Mouse (Mus musculus) right cerebral cortex, postnatal 25 days (tissue): ENCODE measurements around the gene Pxmp4.

Experiments used
- DNase-seq: peaks from one replicate; pipeline ENCODE4 v3.0.0; 2022

Pxmp4 gene

DNA sequence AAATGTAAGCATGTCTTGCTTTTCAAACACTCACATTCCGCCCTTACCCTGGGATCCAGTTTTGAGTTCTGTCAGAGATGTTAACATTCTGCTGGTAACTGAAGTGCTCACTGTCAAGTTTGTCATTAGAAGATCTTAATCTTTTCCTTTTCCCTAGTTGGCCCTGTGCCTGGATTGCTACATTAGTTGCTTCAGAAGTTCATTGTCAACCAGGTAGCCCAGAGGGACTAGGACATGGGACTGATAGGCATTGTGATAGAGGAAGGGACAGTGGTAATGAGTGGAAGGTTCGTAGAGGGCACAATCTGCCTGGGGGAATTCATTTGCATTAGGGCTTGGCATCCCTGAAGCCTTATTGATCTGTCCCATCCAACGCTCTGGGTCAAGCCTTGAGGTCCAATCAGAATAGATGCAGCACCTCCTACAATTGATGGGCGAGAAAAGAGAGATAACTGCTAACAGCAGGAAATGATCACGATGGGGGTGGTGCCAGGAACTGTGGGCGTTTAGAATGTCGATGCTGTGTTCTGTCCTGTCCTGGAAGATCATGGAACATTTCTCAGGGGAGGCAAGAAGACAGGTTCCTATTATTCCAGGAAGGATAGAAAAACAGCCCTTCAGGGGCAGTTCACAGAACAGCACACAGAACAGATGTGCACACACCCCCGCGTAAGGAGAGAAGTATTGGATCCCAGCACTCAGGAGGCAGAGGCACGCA, 5.7 kb upstream of the Pxmp4 start:
- no peak for DNase-seq

DNA sequence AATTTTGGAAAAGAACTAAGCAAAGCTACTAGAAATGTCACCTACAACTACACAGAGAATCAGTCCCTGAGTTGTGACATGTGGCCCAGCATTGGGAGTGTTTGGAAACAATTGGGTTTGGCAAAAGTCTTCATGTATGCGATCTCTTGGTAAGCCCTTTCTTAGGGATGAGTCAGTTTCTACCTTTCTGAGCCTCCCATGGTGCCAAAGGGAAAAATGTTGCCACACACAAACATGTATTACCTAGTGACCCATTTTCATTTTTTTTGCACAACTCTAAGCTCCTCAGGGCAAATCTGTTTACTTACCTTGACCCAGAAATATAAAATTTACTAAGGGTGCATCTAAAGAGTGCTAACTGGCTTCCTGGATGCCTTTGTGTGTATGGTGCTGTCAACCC, 3.5 kb upstream of the Pxmp4 start:
- DNase-seq: no peak

DNA sequence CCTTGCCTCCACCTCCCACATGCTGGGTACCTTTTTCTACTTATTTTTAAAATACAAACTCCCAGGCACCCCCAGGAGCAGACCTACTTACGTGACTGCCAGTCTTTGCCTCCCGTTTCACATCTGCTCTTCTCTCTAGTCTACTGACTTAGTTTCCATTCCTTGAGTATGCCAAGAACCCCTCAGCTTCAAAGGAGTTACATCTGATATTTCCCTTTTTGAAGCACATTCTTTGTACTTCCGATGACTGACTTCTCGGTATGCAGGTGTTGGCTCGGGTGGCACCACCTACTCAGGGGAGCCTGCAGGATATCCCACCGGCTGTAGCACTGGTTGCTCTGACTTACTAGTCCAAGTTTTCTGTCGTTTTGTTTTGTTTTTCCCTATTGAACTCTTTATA, 648 bp upstream of the Pxmp4 start:
- no peak for DNase-seq

DNA sequence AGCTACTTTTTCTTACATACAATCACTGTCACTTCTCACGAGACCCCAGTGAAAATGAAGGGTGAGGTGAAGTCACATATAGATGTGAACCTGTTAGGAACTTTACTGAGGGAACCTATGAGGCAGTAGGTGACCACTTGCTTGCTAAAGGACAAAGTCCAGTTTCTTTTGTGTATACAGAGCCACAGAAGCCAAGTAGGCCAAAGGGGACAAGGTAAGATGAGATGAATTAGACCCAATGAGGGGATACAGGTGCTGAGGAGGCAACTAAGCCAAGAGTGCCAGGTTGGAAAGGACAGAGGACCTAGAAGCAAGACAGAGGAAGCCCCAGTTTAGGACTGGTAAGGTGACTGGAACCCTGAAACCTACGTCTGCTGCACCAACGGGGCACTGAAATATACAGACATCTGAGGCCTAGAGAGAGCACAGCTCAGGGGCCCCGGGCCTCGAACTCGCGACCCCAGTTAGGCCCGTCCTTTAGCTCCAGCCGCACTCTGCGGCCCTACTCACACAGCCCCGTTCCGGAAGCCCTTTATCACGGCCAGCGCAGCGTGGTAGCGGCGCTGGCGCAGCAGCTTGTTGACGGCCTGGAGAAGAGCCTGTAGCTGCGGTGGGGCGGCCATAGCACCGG, 386 bp downstream of the Pxmp4 start:
- no peak for DNase-seq

DNA sequence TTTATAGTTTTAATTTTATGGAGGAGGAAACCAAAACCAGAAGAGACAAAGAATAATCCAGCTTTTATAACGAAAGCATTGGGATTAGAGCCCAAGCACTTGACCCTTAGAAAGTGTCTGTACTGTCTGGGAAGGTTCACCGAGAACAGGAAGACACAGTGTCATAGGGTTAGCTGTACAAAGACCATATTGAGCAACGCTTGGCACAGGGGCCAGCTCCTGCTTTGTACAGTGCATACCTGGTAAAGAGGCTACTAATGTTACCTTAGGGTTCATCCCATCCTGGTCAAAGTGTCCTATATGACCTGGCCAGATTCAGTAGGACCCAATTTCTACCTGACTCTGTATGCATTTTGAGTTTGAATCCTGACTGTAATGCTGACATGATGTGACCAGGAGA, 2.2 kb downstream of the Pxmp4 start:
- no peak for DNase-seq

DNA sequence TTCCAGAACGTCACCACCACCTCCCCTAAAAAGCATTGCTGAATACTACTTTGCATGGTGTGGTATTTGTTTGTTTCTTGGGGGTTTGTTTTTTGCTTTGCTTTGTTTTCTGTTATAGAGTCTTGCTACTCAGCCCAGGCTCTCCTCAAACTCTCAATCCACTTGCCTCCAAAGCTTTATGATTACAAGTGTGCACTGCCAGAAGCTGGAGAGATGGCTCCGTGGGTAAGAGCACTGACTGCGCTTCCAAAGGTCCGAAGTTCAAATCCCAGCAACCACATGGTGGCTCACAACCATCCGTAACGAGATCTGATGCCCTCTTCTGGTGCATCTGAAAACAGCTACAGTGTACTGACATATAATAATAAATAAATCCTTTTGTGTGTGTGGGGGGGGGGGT, 2.9 kb downstream of the Pxmp4 start:
- no peak for DNase-seq

DNA sequence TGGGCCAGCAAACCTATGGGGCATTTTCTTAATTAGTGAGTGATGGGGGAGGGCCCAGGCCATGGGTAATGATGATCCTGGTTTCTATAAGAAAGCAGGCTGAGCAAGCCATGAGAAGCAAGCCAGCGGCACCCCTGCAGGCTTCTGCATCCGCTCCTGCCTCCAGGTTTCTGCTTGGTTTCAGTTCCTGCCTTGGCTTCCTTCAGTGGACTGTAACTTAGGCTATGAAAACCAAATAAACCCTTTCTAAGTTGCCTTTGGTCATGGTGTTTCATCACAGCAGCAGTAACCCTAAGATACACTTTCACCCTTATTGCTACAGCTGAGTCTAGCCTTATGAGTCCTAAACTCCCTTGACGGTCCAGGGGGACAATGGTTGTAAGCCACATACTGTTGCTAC, 6.1 kb downstream of the Pxmp4 start:
- DNase-seq: no peak

DNA sequence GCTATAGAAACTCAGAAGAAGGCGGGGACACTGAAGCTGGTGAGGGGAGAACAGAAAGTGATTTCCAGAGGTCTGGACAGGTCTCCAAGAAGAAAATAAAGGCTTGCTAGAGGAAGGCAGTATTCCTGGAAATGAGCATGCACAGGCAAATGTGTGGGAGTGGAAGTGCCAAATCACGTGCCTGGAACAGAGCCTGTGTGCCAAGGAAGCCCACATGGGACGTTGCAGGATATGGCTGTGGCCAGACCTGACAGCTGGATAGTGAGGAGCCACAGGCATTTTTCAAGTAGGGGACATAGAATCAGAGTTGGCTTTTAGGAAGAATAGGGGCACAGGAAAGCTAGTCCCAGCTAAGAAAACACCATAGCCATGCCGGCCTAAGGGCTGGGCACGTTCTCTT, 7.7 kb downstream of the Pxmp4 start:
- no peak for DNase-seq

DNA sequence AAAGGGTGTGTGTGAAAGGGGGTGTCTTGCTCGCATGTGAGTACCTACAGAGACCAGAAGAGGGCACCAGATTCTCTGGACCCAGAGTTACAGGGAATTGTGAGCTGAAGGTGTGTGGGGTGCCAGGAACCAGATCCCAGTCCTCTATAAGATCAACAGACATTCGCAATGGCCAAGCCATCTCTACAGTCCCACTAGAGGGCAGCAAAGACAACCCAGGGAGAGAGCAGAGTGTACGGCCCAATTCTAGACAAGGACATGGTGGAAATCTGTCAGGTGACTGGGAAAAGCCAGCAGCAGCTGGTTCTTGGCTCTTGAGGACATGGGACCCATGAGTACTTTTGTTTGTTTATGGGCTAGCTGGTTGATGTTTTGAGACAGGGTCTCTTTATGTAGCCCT, 10.5 kb downstream of the Pxmp4 start:
- no peak for DNase-seq

DNA sequence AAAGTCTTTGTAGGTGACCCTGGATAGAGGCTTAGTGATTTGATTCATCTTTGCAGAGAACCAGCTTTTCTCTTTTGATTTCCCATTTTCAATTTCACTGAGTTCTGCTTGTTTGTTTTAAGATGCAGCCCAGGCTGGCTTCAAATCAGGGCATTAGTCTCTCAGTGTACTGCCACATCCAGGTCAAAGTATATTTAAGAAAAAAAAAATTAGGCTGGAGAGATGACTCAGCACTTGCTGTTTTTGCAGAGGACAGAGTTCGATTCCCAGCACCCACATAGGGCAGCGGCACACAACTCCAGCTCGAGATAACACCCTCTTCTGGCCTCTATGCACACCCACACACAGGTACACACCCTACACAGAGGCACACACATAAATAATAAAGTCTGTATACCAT, 12.3 kb downstream of the Pxmp4 start:
- DNase-seq: no peak

DNA sequence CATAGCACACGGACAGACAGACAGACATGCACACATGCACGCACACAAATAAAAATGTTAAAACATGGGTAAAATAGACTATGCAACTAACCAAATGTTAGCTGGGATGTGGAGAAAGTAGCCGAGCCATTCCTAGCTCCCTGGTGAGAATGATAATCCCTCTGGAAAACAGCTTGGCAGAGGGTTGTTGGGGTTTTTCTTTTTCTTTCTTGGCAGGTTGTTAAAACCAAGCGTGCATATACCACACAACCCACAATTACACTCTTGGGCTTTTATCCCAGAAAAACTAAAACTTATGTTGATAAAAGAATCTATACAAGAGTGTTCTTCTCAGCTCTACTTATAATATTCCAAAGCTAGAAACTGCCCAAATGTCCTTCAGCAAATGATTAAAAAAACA, 14.5 kb downstream of the Pxmp4 start:
- no peak for DNase-seq

DNA sequence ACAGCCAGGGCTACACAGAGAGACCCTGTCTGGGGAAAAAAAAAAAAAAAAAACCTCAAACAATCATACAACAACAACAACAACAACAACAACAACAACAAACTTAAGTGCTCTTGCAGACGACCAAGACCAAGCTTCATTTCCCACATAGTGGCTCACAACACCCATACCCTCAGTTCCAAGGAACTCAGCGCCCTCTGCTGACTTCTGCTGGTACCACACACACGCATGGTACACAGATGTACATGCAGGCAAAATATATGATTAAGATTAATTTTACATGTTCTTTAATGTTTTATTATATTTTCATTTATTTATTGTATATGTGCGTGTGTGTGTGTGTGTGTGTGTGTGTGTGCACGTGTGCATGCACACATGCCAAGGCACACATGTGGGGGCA, 17.1 kb downstream of the Pxmp4 start:
- DNase-seq: no peak

DNA sequence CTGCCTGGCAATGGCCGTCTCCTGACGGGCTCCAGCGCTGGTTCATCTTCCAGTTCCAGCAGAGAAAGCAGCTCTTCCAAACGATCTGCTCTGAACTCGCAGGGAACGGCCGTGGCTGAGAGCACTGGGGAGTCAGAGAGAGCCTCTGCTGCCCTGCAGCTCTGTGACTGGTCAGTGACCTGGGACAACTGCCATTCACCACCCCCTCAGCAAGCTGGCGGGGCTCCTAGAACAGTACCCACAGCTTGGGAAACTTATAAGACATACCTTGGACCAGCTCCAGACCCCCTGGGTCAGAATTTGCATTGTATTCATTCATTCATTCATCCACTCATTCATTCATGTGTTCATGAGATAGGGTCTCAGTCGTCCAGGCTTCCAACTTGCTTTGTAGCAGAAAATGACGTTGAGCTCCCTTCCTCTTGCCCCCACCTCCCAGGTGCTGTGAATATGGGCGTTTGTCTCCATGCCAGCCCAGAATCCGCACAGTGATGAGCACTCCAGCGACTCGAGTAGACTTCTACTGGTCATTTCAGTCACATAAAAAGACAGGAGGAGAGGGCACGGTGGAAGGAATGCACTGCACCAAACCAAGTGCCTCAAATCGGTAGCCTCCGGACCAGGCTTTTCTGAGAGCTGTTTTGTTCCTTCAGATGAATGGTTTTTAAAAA, 18.4 kb downstream of the Pxmp4 start:
- no peak for DNase-seq

DNA sequence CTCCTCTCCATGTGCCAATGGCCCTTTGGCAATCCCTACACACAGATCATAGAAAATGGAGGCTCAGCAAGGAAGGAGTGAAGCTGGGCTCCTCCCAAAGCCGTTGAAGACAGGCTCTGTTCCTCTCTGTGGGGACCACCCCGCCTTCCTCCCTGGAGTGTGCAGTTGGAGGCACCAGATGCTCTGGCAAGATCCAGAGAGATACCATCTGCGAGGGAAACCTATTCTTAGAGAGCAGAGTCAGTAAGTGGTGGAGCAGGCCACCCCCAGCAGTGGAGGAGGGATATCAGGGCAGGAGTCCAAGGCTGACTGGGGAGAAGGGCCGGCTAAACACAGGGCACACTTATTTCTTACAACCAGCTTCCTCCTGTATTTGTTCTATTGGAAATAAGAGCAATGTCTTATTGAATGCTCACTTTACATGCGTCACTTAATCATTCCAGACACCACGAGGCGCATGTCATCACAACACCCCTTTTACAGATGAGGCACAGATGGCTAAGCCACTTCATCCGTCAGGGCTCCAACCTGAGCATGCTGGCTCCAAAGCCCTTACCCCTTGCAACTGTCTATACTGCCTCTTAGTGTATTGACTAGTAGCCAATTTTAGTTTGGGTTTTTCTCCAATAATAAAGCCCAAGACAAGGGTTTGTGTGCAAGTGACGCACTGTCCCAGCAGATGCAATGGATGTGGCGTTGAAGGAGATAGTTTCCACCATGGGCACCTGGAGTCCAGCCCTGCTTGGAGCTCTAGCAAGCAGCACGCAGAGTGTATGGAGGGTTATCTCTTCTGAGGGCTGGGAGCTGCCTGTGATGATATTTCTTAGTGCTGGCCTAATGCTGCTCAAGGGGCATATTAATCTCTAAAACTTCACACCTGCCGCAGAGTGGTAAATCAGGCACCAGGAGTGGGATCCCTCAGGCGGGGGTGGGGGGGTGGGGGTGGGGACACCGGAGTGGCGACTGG, 19.3 kb downstream of the Pxmp4 start:
- DNase-seq: peak; percentile 93

DNA sequence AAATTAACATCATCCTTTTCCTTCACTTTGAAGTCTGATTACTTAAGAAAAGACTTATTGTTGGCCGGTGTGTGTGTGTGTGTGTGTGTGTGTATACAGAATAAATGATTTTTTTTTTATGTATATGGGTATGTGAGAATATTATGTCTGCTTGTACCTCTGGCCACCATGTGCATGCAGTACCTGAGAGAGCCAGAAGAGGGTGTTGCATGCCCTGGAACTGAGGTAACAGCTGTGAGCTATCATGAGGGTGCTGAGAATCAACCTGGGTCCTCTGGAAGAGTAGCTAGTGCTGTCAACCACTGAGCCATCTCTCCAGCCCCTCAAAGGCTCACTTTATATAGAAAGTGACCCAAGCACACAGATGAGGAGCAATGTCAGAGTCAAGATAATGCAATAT, 22.1 kb downstream of the Pxmp4 start:
- DNase-seq: no peak

DNA sequence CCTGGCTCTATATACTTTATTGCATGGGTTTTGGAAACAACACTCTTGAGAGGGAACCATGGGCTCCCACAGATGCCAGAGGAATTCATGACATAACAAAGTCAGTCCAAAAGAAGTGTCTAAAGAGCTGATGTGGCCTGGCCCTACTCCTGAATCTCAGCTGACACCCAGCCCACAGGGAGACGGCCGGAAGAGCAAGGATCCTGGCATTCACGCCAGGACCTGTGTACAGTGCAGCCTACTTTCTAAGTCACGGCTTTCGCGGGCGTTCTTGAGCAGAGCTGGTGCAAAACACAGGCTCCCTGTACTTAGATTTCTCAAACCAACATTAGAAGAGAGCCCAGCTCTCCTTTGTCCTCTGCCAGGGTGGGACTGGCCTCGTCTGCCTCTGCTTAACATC, 22.9 kb downstream of the Pxmp4 start:
- no peak for DNase-seq

DNA sequence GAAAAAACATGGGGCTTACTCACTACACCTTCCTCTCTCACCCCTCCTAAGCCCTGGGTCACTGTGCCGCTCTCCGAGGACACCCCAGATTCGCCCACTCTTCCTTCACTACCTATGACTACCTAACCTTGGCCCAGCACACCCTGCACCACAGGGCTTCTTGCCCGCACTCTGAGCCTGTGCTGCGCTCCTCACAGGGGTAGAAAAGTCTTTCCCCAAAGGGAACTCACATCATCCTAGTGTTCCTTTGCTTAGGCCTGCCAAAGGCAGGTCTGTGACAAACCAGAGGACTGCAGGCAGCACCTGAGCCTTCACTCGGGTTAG, 25.8 kb downstream of the Pxmp4 start:
- DNase-seq: no peak

DNA sequence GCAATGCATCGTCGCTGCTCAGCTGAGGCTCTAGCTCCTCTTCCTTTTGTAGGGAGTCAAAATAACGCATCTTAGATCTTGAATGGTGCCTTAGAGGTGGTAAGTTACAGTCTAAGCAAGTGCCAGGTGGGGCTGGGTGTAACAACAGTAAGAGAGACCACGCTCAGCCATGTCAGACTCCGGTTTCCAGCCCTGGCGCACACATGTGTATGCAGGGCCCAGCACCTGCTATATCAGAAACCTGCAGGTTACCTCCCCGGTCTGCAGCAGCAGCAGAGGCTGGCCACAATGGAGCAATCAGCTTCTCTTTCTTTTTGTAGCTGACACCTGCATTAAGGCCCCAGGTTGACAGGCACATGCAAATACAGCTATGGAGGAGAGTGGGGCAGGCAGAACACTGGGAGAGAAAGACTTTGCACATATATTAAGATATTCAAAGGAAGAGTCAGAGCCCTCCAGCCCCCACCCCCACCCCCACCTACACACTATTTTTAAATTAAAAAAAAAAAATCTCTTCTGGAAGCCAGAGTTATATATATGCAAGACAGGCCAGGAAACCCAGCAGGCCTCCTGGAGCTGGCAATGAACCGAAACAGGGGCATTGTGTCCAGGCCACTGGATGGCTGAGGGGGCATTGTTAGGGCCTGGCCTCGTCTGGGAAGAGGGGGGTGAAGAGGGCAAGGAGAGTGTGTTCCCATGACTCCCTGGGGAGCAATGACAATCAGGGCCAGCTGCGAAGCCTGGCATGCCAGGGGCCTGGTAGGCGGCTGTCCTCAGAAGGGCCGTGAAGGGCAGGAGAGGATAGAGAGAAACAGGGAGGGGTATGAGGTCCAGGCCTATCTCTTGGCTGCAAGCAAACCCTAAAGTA, 26.4 kb downstream of the Pxmp4 start:
- no peak for DNase-seq

DNA sequence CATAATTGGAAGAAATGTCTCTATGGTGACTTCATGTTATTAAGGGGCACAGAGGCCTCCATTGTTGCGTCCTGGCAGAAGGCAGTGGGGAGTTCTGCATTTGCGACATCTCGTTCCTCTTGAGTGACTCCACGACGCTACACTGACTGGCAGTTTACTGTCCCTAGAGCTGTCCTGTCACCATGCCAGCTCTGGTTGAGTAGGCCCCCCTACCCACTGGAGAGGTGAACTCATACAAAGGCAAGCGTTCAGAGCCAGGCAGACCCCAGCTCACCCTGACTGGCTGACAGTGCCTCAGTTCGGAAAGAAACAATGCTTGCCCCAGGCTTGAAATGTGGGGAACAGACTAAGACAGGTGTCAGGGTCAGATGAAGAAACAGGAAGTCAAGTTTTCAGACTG, 29.2 kb downstream of the Pxmp4 start:
- no peak for DNase-seq

DNA sequence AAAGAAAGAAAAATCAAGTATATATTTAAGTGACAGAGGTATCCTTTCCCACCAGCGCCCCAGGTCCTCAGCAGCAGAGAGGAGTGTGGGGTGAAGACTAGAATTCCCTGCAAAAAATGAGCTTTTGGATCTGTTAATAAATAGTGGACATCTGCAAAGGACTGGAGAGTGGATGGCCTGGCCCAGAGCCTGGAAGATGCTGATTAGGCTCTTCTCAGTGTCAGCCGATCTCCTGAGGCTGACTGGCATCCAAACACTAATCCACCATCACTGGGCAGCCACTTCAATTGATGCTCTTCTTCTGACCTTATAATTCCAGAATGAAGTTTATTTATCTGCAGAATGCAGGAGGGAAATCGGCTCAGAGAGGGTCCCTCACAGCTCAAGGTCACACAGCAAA, 30.5 kb downstream of the Pxmp4 start:
- DNase-seq: no peak

DNA sequence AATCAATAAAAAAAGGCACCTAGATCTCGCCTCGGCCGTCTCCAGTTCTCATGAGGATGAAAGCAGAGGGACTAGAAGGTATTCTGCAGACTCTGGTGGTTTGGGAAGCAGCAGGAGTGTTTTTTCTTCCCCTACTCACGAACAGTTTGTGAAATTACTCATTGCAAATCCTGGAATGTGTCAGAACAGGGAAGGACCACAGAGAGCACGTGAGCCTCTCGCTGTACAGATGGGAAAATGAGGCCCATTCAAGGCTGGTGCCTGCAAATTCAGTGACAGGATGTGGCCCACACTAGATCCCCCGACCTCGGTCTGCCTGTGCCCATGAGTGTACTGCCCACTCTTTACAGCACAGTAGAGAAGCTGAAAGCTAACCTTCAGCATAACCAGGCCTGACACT, 31.5 kb downstream of the Pxmp4 start:
- DNase-seq: no peak

DNA sequence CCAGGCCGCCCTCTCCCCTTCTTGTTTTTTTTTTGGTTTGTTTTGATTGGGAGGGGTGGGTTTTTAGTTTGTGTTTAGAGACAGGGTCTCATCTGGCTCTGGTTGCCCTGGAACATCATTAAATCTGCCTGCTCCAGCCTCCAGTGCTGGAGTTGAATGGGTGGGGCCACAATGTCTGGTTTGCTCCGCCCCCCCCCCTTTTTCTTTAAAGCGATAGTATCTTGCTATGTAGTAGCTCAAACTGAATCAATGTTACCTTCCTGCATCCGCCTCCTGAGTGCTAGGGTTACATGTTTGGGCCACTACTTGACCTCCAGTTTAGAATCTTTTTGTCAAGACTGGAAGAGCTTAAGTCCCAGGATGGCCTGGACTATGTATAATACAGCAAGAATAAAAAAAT, 32.2 kb downstream of the Pxmp4 start:
- DNase-seq: no peak

DNA sequence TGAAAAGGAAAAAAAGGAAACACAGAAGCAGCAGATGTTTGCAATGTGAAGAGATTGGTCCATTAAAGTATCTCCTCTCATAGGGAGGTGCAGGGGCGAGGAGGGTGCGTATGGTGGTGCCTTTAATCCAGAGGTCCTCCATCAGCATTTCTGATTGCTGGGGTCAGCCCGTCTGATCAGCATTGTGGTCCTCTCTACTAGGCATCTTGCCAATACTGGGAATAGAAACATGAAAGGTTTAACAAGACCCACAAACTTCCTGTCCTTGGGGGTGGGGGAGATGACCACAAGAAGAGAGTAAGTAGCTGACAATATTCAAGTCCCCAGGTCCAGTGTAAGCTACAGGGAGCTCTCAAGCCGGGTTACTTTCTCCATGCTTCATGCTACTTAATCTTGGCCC, 32.8 kb downstream of the Pxmp4 start:
- peak; percentile 1 for DNase-seq
